Mouse (Mus musculus) splenic B cell, adult 2 months (primary cell): ENCODE data around the gene Tspan8.
"Not testable (repeated sequence)": the region's sequence is repeated elsewhere in the genome, so short reads cannot be mapped to it uniquely, and the experiment has no call there.

Experiments used
- DNase-seq: peaks from one replicate; pipeline ENCODE4 v3.0.0-alpha.2; 2011; ENCODE audit warnings: low read depth, low spot score
- H3K27me3 ChIP-seq: 2 replicates; pipeline ENCODE4 v1.6.1; 2012; ENCODE audit warnings: mild to moderate bottlenecking, low read length, moderate library complexity, mixed read lengths; ENCODE audit not compliant: control insufficient read depth, poor library complexity, insufficient read depth, severe bottlenecking
- H3K36me3 ChIP-seq: 2 replicates; pipeline ENCODE4 v1.6.1; 2012; ENCODE audit warnings: mild to moderate bottlenecking, low read length, moderate library complexity, mixed read lengths; ENCODE audit not compliant: control insufficient read depth, poor library complexity, insufficient read depth, severe bottlenecking

Gene Tspan8

DNA sequence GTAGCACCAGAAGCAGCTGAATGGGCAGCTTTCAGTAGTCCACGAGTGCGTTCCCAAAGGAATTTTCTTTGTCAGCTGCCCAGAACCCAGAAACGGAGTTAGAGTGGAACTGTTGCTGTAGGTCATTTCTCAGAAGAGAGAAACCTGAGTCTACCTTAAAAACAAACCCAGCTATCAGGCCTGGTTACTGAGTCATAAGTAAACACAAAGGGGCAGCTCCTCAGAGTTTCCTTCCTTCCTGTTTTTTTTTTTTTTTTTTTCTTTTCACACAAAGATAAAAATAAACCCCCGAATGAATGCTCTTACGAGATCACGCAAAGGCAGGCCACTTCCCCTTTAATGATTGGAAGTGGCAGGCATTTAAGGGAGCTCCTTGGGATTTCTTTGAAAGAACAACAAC, at the start of gene Tspan8:
Gene Tspan8 (plus strand): TSS at position 322 of the 400 bp plus-strand sequence.
- Histone ChIP-seq H3K36me3 (no peaks in the 10 kb centered on the region), H3K27me3 (no peaks in the 10 kb centered on the region)
- no peak for DNase-seq

DNA sequence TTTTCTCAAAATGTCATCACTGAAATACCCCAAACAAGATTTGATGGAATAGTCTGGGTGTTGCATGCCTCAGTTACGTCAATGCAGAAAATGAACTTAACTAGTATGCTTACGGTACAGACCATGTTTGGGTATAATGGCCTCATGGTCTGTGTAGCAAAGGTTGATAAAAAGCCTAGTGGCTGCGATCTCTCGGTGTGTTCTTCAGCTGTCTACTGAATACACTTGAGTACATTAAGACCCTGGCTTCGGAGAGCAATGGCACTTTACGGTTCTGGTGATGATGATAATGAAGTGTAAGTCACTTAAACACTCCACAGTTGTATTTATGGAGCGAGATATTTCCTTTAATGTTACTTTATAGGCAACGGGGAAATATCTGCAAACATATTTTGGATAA, 46.6 kb upstream of the Tspan8 start:
- Histone ChIP-seq H3K27me3 (no peaks in the 10 kb centered on the region), H3K36me3 (no peaks in the 10 kb centered on the region)
- DNase-seq = no peak

DNA sequence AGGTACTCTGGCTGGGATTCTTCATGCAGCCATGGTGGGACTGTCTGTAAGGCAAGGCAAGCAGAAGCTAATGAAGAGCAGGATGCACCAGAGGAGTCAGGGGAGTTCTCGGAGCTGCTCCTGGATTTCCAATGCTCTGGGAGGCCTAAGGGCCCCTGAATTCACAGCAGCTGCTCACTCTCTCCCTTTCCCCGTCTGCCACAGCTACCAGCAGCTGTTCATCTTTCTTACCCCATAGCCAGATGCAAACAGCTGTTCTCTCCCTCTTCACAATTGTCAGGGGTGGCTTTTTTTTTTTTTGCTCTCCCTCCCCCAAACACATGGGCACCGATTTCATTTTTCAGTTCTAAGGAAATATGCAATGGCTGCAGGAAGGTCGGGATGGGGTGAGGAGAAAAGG, 42.2 kb upstream of the Tspan8 start:
- DNase-seq = no peak
- Histone ChIP-seq H3K36me3 (no peaks in the 10 kb centered on the region), H3K27me3 (no peaks in the 10 kb centered on the region)

DNA sequence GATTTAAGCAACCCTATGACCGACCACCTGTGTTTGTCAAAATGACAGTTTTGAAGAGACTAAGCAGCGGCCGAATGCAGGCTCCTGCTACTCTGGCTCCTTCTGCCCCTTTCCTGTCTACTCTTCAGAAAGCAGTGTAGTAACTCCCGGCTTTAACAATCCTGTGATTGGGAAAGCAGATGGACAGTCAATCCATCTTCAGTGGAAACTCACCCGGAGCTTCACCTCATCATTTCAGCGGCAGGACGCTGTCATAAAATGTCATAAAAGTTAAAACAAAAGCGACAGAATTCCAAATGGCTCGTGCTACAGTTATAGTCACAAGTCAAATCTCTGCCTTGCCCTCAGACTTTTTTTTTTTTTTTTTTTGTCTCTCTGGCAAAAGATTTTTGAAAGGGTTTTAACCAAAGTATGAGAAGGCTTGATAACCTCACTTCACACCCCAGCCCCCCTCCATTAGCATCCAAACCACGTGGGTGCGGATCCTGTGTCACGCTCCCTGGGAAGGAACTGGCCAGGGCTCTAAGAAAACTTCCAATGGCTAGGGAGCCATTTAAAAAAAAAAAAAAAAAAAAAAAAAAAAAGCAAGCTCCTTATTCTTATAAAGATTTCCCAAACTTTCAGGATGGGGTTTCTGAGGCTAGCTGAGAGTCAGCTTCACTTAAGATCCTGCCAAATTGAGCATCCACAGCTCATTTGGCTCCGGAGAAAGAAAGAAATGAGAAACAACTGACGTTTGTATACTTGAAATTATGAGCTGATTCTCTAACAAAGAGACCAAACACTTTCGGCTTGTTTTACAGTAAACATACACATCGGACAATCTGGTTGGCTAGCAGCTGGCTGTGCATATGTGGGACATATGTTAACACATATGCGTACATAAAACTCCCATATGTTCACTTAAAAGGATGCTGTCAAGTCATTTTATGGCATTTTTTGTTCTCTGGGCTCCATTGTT, 40.4 kb upstream of the Tspan8 start:
- H3K36me3 ChIP-seq = no peaks in the 10 kb centered on the region
- no peaks in the 10 kb centered on the region for H3K27me3 ChIP-seq
- DNase-seq = no peak

DNA sequence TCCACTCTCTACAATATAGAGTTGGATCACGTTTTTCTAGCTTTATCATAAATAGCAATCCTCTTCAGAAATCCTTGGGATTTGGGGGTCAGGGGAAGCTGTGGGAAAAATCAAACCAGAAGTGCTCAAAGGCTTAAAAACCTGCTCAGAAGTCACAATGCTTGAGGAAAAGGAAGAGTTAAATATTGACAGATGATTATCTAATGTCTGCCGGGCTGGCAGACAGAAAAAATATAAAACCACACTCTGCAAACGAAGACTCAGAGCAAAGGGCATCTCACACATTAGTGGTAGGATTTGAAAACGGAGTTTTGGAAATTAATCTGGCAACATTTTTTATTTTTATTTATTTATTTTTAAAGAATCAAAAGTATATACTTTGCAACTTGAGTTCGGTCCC, 39.3 kb upstream of the Tspan8 start:
- Histone ChIP-seq H3K36me3 (no peaks in the 10 kb centered on the region), H3K27me3 (no peaks in the 10 kb centered on the region)
- no peak for DNase-seq

DNA sequence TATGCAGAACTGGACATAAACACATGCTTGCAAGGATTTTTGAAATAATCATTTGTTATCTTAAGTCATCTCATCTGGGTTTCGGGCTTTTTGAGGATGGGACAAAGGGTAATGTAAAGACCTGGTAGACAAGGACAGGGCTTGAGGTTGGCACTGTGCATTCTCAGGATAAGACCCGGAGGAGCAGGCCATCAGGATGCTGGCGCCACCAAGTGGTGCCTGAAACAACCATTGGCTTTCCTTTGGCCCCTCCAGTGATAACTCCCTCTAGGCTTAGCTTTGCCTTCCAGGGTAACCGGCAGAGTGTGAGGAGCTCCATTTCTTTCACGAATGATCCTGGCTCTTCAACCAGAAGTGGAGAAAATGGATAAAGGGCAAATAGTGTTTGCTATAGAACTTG, 38.0 kb upstream of the Tspan8 start:
- no peaks in the 10 kb centered on the region for H3K36me3 ChIP-seq
- DNase-seq = no peak
- H3K27me3 ChIP-seq = no peaks in the 10 kb centered on the region

DNA sequence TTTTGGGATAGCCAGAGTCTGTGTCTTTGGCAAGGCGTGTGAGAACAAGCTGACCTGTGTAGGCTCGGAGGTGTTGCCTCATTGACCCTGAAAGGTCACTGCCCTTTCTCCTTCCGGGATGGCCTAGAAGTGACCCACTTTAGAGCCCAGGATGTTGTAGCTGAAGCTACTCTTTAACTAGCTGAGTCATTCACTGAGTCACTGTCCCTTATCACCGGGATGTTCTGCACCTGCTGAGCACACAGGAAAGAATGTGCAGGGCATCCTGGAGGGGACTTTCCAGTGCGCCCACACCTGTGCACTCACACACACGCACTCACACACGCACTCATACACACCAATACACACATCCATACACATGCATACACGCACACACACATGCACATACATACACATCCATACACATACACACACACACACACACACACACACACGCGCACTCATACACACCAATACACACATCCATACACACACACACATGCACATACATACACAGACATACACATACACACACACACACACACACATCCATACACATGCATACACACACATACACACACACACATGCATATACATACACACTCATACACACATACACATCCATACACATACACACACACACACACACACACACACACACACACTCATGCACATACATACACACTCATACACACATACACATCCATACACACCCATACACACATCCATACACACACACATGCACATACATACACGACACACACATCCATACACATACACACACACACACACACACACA, 36.2 kb upstream of the Tspan8 start:
- Histone ChIP-seq H3K27me3 (no peaks in the 10 kb centered on the region), H3K36me3 (no peaks in the 10 kb centered on the region)
- DNase-seq = no peak

DNA sequence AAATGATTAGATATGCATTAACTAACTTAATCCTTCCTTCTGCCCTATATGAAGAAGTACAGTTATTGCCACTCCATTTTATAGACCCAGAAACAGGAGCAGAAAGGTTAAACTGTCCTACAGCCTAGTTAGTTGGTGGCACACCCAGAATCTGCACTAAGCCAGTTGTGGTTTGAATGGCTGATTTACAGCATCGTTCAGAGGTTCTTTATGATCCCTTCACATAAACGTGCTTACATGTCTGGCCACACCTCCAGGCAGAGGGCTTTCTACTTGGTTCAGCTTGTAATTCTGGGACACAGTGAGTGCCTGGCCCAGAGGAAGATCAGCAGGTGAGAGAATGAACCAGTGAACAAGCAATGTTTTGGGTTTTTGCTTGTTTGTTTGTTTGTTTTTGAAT, 33.4 kb upstream of the Tspan8 start:
- DNase-seq = no peak
- H3K36me3 ChIP-seq = no peaks in the 10 kb centered on the region
- H3K27me3 ChIP-seq = no peaks in the 10 kb centered on the region

DNA sequence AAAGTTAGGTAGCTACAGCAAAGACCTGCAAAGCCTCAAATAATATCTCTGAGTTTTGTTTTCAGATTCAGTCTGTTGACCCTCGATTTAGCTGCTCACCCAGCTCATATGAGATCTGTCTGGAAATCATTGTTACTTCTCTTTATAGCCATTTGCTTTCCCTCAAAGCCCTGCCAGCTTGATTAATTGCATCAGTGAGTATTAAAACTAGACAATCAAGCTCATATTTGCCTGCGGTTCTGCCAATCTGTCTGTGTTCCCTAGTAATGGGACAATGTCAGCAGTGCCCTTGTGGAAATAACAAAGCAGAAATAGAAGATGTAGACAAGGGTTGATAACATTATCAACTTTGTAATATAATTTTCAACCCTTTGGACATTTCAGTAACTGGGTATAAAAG, 25.8 kb upstream of the Tspan8 start:
- no peaks in the 10 kb centered on the region for H3K36me3 ChIP-seq
- H3K27me3 ChIP-seq = no peaks in the 10 kb centered on the region
- no peak for DNase-seq

DNA sequence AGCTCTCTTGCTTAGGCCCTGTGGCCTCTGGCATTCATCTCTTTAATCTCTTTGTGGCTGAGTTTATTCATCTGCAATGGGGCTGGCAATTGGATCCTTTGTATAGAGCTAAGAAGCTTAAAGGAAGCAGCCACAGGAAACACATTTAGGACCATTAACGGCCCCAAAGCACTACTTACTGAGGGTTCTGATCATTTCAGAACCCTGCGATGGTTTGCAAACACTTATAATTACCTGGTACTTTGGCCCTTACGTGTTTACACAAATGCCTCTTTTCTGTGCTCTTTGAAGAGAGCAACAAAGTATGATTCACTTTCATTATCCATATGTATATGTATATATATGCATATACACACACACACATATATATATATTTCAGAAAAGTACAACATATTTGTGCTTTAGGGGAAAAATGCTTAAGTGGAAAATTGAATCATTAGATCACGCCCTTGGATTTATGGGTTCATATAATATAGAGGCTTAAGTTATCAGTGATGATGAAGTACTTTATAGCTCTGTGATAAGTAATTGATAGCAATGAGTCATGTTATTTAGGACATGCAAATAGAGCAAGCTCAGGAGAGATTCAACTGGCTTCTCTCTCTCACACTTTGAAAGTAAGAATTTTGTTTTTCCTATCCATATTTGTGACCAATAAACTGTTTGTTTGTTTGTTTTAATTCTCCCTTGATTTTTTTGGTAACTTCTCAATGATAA, 20.4 kb upstream of the Tspan8 start:
- no peaks in the 10 kb centered on the region for H3K36me3 ChIP-seq
- no peak for DNase-seq
- no peaks in the 10 kb centered on the region for H3K27me3 ChIP-seq

DNA sequence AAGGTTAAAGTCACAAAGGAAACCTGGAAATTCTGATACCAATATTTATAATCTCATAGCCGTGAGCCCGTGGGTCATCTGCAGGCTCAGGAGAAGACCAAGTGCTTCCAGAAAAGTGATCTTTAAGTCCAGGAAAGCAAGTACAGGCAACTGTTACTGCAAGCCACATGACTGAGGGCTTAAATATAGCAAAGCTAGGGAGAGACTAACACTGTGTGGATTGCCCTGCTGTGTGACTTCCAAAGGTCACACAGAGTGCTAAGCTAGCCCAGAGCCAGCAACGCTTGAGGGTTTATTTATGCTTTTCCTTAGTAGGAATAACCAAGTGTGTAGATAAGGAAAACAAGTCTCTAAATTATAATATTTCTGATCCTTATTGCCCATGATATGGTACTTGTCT, 15.2 kb upstream of the Tspan8 start:
- Histone ChIP-seq H3K36me3 (no peaks in the 10 kb centered on the region), H3K27me3 (no peaks in the 10 kb centered on the region)
- no peak for DNase-seq

DNA sequence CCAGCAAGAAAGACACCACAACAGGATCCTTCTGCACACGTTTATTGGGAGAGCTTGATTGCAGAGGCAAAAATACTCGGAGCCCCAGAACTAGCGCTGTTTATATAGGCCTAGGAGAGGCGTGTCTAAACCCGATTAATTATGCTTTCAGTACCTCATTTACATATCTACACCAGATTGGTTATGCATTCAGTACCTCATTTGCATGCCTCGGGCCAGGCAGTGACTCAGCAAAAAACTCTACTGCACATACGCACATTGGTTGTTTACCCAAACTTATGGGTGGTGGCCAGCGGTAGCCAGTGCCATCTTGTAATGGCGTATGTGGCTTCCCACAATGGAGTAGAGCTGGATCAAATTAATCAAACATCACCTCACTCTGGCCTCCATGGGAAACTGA, 13.6 kb upstream of the Tspan8 start:
- not testable (repeated sequence) for DNase-seq, H3K27me3 ChIP-seq, H3K36me3 ChIP-seq

DNA sequence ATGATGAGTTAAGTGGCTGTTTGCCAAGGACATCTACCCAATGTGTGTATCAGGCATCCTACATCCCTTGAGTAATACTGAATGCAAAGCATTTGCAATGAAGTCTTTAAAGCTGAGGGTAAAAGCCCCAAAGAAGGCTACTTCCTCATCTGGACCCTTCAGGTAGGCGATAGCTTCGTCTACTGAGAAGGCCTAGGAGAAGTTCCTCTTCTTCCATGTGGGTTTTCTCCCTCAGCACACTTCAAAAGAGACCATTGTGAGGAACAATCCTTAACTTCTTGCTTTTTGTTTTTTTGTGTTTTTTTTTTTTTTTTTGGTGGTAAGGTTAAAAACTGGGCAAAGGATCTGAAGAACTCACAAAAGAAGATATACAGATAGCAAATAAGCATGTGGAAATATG, 12.9 kb upstream of the Tspan8 start:
- Histone ChIP-seq H3K36me3 (no peaks in the 10 kb centered on the region), H3K27me3 (no peaks in the 10 kb centered on the region)
- DNase-seq = no peak

DNA sequence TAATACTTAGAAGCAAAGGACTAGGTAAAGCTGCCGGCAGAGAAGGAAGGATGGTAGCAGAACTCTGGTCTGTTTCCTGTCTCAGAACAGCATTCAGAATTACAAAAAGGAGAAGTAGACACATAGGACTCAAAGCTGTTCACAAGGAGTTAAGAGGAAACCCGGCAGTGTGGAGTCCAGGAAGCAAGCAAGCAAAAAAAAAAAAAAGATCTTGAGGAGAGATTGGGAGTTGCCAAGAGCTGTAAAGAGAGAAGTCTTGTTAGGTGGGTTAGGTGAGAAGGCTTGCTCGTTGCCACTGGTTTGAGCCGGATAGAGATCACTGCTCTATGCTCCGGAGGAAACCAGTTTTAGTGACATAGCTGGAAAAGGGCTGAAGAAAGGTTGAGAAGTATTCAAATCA, 10.6 kb upstream of the Tspan8 start:
- no peak for DNase-seq
- H3K36me3 ChIP-seq = no peaks in the 10 kb centered on the region
- H3K27me3 ChIP-seq = no peaks in the 10 kb centered on the region

DNA sequence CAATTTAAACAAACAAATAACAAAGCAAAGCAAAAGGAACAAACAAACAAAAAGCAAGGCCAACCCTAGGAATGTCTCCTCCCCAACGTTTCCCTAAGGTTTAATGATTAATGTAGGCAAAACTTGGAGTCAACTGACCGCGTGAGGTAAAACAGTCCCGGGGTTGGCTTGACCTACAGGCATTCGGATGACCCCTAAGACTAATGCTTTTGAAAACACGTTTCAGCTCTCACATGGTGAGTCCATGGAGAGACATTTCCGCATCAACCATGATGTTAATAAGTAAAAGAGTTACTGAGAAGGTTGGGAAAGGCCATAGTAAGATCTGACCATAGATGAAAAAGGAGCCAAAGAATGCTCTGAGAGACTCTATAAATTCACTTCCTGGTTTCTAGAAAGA, 7.5 kb upstream of the Tspan8 start:
- no peak for DNase-seq
- H3K36me3 ChIP-seq = no peaks in the 10 kb centered on the region
- H3K27me3 ChIP-seq = no peaks in the 10 kb centered on the region
